Mouse (Mus musculus) urinary bladder, postnatal 10 days (tissue): ENCODE measurements at regions not wholly inside any gene's neighbourhood (a gene's known extent, or its start where the extent isn't known, plus 50 kb on each side); places are given as distances from the start of the nearest gene placed in this dataset.

Experiments
- DNase-seq: peaks from one replicate; pipeline ENCODE4 v3.0.0; 2022; ENCODE audit warnings: low spot score

DNA sequence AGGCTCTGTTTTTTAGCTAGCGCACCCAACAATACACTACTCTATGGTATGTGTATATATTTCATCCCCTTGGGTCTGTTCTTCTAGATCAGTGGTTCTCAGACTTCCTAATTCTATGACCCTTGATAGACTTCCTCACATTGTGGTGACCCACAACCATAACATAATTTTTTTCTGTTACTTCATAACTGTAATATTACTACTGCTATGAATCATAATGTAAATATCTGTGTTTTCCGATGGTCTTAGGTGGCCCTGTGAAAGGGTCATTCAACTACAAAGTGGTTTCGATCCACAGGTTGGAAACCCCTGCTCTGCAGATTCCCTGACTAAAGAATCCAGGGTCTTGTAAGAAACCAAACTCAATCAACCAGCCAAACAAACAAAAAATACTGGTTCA, 220.8 kb downstream of the Opa1 start:
- no peak for DNase-seq

DNA sequence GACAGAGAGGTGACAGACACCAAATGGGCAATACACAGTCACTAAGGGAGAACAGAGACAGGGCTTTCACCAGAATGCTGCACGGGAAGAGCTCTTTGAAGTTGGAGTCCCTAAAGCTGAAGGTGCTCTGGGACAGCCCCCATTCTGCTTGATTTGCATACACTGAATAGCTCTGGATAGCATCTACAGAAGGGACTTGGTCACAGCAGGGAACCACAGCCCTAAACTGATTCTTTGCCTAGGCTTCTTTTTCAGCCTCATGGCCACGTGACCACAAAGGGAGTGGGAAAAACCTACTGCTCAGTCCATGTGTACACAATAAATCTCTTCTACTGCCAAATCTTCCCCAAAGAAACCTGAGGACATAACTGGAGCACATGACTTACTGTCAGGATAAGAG, 221.3 kb downstream of the Opa1 start:
- DNase-seq: no peak

DNA sequence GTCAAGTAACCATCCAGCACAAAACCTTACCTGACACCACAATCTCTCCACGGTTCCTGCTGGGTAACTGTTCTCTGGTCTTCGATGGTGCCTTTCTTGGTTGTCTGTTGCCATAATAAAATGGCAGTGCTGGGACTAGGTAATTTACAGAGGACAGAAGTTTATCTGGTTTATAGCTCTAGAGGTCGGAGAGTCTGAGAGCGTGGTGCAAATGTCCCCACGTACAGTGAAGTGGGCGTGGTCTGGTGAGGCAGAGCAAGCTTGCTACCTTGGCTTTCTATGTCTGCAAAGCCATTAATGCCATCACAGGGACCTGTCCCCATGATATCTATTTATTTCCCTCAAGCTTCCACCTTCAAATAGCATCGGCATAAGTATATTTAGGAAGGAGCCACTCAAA, 223.0 kb downstream of the Opa1 start:
- no peak for DNase-seq

DNA sequence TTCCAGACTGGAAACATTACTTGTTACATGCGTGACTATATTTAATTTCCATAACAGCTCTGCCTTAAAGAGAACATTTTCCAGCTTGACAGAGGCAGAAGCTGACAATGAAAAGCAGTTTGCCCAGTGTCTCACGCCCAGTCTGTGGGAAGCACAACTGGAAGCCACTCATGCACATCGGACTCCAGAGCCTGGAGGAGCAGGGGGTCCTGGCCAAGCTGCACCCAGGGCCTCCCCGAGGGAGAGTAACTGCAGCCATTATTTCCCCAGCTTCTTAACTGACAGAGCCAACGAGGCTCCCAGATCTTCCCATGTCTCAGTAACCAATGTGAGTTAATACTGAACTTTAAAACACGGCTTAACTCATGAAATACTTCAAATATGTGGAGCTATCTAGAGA, 223.5 kb downstream of the Opa1 start:
- no peak for DNase-seq

DNA sequence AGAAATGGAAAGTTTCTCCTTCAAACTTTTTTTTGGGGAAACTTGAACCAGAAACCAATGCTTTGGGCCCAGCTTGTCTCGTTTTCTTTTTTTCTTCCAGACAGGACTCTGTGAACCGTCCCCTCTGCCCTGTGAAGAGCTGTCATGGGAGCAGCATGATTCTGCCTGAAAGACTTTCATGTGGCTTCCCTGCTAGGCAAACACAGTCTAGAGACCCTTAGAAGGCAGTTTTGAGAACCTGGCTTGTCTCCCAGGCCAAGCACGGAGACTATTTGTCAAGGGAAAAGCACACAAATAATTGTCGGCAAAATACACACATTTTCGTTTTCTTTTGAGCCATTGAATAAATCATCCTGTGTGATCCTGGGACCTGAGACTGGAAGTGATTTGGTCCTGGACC, 228.7 kb downstream of the Opa1 start:
- no peak for DNase-seq

DNA sequence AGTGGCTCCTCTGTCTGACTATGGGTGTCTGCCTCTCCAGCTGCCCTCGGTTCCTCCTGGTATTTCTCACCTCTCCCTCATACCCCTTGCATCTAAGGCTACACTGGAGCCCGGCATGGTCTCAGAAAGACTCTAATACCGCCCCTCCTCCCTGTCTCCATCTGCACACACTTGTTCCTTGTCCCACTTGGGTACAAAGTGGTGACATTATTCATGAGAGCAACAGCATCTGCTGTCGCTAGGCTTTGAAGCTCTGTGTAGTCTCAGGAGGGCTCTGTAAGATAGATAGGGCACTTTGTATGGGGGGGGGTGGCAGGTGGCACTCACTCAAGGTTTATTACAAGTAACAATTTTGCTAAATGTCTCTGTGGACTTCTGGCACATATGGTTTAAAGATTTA, 229.7 kb downstream of the Opa1 start:
- no peak for DNase-seq

DNA sequence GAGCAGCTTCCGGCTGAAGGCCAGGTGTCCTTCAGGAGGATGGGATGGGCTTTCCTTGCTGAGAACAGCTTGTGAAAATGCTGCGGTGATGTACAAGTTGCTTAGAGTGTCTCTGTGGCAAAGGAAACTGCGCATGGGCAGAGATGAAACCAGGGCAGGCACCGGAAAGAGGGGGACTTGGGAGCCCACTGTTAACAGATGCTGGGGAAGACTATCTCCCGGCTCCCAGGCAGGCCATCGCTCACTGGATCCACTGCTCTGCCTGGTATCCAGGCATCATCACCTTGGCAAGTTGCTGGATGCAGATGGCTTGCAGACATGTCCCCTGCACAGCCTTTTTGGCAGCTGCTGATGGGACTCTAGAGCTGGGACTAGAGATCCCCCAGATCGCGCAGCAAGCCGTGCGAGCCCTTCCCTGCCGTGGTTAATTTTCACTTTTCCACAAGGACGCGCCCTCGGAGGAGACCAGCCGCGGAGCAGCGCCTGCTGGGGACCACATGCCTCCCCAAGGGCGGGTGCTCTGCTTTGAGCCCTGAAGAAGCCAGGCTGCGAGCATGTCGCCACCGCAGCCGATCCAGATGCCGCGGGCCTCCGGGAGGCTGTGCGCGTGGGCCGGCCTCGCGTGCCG, 234.4 kb downstream of the Opa1 start:
- no peak for DNase-seq

DNA sequence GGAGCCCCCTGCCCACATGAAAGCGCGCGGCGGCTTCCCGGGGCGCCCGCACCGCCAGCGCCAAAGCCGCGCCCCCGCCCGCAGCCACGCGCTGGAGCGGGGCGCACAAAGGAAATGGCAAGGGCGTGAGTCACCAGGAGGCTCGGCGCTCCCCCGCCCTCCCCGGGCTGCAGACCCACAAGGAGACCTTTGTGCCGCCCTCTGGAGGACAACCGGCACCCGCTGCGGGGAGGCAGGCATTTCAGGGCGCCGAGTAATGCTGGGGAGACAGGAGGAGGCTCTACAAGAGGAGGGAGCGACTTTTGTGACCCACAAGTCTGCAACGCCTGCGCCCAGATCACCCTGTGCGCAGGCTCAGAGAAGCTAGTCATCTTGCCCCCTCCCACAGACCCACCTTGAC, 234.9 kb downstream of the Opa1 start:
- DNase-seq: peak; percentile 56

DNA sequence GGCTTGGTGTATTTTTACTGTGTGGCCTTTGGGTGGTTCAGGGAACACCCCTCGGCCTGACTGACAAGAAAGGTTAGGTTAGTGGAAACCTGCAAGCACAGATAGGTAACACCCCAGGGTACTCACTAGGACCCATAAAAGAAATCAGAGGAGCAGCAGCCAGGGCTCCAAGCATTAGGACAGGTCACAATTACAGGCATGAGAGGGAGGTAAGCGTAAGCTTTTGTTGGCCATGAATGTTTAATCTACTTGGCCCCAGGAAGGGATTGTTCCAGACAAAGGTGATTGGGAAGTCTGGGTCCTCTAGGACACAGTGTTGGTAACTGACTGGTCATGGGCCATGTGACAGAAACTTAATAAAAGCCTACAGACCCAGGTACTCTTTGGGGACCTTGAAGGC, 235.5 kb downstream of the Opa1 start:
- no peak for DNase-seq

DNA sequence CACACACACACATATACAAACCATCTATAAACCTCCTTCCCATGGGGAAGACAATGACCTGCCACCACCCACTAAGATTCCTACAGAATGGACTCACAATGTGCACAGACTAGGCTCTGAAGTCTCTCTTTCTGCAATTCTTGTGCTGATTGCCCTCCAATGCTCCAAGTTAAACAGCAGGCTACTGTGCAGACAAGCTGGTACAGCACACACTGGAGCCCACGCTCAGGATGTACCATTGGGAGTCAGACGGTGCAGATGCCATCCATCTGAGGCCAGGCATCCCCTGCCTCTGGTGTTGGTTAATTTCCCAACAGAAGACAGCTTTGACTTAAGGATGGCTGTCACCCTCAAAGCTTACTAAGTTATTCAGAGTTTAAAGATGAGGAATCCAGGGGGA, 236.1 kb downstream of the Opa1 start:
- no peak for DNase-seq

DNA sequence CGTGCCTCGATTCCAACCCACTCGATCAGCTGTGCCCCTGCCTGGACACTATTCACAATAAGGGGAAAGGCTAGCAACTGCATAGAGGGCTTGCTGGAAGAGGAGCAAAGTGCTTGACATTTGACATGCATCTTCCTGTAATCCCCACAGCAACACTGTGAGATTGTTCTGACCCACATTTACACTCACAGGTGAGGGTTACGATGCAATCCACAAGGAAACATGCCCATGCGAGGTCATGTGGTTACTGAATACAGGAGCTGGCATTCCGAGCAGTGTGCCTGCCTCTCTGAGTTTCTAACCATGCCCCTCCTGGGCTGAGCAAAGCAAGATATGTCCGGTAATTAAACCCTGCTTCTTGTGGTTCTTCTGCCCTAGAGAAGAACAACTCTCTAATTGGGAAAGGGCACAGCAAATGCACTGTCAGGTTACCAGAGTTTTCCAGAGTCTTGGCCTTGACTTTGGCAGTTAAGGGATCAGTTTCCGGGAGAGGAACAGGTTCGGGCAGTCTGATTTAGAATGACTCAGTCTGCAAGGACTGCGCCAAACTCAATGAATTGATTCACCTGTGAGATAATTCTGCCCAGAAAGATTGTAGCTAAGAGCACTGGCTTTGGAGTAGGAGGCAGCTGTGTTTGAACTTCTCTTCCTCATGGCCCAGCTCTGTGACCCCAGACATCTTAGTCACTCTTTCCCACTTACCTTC, 236.7 kb downstream of the Opa1 start:
- DNase-seq: no peak

DNA sequence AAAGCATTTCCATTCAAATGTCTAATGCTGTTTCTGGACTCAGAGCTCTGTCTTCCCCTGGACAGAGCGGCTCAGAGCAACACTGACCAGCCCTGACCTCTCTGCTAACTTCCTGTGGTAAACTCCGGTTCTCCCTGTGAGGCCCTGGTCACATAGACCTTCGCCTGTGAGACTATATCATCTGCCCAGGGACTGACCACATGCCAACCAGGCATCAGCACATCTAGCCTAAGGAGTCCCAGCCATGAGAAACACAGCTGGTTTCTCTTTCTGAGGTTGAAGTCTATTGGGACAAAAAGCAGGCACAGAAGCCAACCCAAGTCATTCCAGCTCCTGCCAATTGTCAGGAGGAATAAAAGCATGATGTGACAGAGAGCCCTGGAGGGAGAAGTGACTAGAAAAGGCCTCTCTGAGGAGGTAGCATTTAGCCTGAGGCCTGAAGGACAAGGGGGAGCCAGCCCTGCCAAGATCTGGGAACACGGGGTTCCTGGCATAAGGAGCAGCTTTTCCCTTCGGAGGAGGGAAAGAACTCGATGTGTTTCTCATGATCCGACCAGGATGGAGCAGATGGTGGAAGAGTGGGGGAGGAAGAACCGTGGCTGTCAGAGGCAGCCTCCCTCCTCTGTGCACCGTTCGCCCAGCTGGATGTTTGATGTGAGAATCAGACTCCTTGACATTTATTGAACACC, 237.7 kb downstream of the Opa1 start:
- DNase-seq: no peak

DNA sequence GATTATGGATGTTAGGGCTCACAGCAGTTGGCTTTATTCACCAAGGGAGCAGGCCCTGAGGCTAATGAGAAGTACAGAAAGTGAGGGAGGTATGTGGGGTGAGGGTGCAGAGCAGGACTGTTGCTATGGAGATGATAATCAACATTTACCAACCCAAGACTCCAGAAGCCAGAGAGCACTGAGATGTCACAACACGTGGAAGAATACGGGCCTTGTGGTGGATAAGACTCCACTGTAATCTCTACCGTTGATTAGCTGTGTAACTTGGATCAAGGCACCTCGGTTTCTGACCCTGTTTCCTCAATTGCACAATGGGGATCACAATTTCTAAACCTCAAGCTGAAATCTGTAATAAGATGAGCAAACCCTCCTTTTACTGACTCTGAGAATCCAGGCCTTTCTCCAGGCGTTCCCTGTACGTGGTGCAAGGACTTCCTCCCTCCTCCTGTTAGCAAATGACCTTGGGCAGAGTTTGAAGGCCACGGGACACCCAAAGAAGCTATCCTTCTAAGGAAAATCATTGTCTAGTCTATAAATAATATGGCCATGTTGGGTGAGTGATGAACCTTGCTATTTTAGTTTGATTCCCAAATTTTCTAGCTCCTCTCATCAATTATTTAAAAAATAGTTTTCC, 239.8 kb downstream of the Opa1 start:
- no peak for DNase-seq

DNA sequence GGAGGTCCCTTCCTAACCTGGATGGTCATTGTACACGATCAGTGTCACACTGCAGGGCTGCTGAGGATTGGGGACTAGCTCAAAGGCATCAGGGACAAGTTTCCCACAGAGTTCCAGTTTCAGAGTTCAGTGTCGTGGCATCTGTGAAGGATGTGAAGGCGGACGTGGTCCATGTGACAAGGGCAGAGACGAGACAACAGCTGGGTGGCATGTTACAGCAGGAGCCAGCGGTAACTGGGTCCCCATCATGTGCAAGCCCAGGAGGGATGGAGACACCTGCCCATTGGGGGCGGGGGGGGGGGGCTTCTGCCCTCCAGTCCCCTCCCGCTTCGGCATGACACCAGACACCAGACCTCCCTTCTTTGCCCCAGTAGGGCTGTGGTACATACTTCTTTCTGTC, 241.6 kb downstream of the Opa1 start:
- DNase-seq: no peak

DNA sequence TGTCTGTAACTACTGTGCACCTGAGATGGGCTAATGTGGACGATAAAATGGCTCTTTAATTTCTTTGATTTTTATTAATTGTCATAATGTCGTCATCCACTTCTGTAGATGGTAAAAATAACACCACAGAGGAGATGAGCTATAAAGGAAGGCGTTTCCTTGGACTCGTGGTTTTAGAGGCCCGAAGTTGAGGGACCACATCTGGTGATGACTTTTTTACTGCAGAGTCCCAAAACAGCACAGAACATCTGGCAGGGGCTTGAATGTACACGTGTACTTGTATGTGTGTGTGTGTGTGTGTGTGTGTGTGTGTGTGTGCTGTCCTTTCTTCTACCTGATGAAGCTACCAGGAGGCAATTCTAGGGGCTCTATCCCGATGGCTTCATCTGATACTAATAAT, 242.1 kb upstream of the Hes1 start:
- no peak for DNase-seq

DNA sequence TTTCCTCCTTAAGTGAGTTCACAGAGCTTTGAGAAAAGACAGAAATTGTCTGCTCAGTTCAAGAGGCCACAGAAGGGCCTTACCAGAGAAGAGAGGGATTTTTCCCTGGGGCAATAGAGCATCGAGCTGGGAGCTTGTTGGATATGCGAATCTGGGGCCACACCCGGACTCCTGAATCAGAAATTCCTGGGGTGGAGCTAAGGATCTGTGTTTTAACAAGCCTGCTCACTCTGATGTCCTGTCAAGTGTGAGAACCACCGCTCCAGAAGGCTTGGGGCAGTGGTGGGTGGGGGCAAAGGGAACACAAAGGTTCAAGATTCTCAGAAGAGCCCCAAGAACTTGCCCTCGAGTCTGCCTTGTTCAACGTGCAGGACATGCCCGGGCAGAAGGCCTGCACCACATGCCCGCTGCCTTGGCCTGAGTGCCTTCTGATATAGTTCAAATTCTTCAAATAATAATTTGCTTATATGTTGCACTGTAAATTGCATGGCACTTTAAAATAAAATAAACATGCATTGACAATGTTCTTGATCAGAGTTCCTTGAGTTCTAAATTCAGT, 241.3 kb upstream of the Hes1 start:
- no peak for DNase-seq

DNA sequence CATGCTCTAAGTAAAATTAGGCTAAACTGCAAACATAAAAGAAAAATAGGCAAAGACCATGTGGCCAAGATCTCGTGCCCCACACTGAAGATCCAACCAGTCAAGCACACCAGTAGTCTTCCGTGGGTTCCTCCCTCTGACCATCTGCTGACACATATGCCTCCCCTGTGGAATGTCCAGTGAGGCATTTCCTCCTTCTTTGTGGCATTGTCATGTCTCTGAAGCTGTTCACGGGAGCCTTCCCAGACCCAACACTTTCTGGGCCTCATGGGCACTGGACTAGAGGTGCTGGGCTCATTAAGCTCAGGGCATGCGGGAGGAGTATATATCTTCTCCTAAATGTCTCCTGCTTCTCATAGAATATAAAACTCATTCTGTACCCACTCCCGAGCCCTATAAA, 237.3 kb upstream of the Hes1 start:
- DNase-seq: no peak

DNA sequence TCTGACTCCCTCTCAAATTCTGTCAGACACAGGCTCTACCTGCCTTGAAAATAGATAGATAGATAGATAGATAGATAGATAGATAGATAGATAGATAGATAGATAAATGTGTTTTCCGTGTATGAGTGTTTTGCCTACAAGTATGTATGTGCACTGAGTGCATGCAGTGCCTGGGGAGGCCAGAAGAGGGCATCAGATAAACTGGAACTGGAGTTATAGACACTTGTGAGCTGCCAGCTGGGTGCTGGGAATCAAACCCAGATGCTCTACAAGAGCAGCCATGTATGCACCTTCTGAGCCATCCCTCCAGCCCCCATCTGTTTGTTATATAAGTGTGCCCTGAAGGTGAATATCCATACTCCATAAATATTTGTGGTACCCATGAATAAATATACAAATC, 236.4 kb upstream of the Hes1 start:
- DNase-seq: no peak

DNA sequence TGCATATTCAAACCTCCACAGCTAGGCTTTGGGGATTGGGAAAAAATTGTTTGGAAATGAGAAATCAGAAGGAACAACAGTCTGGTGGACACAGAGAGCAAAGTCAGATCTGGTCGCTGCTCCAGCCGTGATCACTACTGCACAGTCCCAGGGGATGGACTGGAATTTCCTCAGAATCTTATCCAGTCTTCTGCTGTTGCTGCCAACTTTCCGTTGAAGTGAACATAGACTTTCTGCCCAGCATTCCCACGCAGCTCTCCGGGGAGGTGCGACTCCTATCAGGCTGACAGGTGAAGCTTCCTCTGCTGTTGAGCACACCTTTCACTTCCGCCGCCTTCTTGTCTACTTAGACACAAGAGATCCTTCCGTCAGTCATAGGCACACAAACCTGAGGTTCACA, 234.7 kb upstream of the Hes1 start:
- DNase-seq: no peak

DNA sequence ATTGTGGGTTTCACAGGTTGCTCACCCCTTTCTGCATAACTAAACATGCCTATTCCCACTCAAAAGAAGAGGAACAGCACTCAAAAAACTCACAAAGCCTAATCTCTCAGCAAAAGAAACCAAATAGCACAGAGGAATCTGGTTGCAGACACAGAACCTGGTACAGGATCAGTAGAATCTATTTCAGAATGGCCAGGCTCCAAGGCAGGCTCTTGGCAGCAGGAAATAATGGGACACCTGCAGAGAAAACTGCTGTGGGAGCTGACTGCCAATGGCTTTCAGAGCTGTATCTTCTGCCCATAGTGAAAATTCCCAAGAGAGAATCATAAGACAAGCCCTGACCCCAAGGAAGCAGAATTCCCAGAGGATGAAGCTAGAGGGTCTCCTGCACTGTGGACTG, 234.1 kb upstream of the Hes1 start:
- DNase-seq: no peak

DNA sequence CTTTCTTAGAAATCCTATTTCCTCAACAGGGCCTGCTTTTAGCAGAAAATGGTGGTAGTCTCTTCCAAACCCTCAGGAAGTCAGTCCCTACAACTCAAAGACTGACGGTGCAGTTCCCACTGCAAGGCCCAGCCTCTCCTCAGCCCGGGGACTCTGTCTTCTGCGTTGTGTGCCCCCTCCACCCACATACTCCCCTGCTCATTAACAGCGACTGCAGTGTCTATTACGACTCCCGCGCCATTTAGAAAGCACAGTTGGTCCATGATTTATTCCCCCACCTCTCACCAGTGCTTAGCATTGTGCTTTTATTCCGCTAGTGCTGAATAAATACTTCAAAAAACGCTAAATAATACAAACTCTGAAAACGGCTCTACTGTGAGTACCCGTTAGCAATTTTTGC, 230.9 kb upstream of the Hes1 start:
- no peak for DNase-seq

DNA sequence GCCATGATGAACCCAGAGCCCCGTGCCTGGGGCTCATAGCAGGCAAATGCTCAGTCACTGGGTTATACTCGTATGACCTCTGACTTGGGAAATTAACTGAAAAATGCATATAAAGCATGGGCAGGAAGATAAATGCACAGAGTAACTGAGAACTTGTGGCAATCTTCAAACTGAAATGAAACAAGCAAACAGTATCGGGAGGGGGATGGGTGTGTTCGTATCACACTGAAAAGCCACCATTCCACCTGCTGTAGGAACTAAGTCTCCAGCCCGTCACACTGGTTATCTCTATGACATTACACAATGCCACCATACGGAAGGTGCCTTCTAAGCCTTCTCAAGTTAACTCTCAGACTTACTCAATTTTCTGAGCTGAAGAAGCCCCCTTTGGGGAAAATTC, 230.3 kb upstream of the Hes1 start:
- no peak for DNase-seq

DNA sequence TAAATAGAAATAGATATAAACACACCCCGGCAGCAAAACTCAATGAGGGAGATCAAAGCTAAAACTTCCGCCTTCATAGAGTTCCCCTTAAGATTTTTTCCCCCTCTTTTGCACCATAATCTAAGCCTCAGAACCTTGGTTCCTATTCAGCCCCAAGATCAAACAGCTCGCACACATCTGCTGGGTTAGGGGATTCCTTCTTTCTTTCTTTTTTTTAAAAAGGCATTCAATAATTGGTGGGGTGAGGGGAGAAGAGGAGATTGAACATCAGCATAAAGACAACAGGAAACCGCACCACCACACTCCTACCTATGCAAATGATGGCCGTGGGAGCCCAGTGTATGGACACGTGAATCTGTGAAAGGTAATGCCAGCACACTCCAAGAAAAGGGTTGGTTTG, 229.5 kb upstream of the Hes1 start:
- no peak for DNase-seq
